19 mouse cellular contexts compared by ENCODE assay signal in genomic region chr12:98548141-98548540, GRCm38 (mm10). TPM values are rescaled to one million over a fixed set of nuclear protein-coding genes. Genes with fewer than 3 reads are reported as not detected.
A peak's percentile ranks its signal among the peaks of the same experiment; 100 is the strongest.
DNase-seq lines count a peak whose midpoint lies in the region; ATAC-seq lines count a peak whose summit lies in the region.
"Had no signal": no experiment of that assay in that cellular context is flagged by ENCODE, and none has a peak within 500 bp of the region (broad histone marks: within the 10 kb centered on the region; RNA-seq: fewer than 3 reads in every experiment).

No protein-coding gene starts in this region.

- no peak for ATAC-seq in CD4-positive, CD25-positive, alpha-beta regulatory T cell, adult 4 months
- ATAC-seq: hindbrain, postnatal 0 days; intestine, embryonic 16.5 days had no signal

- DNase-seq in adrenal gland, postnatal 25 days = peak; percentile 8
- no peak for DNase-seq in adrenal gland, adult 18-20 months (ENCODE audit: low spot score in 2 of 2)
- DNase-seq in ES-CJ7 (ENCODE audit: low read depth, low spot score) = peak; percentile 12
- peak; percentile 91 for DNase-seq in cerebellum, adult 18-20 months
- DNase-seq in cerebellum, postnatal 14 days = peak; percentile 92 to 93
- no peak for DNase-seq in urinary bladder, adult 2 months (ENCODE audit: low spot score)
- DNase-seq: adrenal gland, adult 2 months; gastrocnemius, postnatal 36 days; kidney, postnatal 36 days; layer of hippocampus, adult 9-11 months; lung, postnatal 36 days; midbrain, embryonic 14.5 days; right cerebral cortex, postnatal 14 days had no signal

RNA-seq across cellular contexts. Expression of gene Kcnk10, which starts 30.0 kb away (rescaled TPM):
- not detected in 2 replicates for total RNA-seq in adrenal gland, postnatal 25 days (2021)
- under 1 TPM in 1 of 2 experiments, not detected in 1; 0.16 TPM for total RNA-seq in adrenal gland, adult 18-20 months (2021)
- polyA plus RNA-seq in urinary bladder, adult 2 months (2012; rRNA removed) = 0.03 and 0.04 TPM in 2 replicates
- polyA plus RNA-seq in CD4-positive, CD25-positive, alpha-beta regulatory T cell, adult 4 months (2017; shearing (Covaris generic)) = under 1 TPM in 1 of 2 experiments, not detected in 1; 0.23 TPM
- total RNA-seq: adrenal gland, adult 2 months; gastrocnemius, postnatal 36 days; megakaryocyte-erythroid progenitor cell, adult 5-6 weeks had no signal
- polyA plus RNA-seq: adrenal gland, adult 2 months; heart, postnatal 0 days; liver, embryonic 14.5 days had no signal

Comparison
In these comparisons a context has a peak if more than half of its experiments do, and no peak if none do; other contexts are left out.
1. DNase-seq: peak in adrenal gland, postnatal 25 days (single experiment), ES-CJ7 (single experiment), cerebellum, adult 18-20 months (2 of 2) and cerebellum, postnatal 14 days (2 of 2); none in adrenal gland, adult 18-20 months (0 of 2) and urinary bladder, adult 2 months (single experiment).